Mouse (Mus musculus): ENCODE results near the gene Kpna7.
A peak's percentile ranks its signal among the peaks of the same experiment; 100 is the strongest.
"Not testable (repeated sequence)": the region's sequence is repeated elsewhere in the genome, so short reads cannot be mapped to it uniquely, and the experiment has no call there.

The Kpna7 gene

DNA sequence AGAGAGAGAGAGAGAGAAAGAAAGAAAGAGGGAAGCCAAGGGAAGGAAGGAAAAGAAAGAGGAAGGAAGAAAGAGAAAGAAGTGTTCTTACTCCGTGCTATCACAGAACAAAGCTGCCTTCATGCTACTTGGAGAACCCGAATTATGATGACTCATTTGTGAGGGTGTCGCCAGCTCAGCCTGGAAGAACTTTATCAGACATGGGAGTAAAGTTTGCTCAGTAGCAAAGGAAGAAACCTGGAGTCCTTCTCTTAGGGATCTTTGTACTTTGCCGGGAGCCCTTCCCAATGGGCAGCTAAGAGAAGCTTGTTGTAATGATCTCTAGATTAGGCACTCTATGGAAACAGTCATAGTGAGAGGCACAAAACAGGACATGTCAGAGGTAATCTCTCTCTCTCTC lies 18.9 kb upstream of the Kpna7 start:
- DNase-seq (ENCODE audit: low read depth, low spot score), result no peak

DNA sequence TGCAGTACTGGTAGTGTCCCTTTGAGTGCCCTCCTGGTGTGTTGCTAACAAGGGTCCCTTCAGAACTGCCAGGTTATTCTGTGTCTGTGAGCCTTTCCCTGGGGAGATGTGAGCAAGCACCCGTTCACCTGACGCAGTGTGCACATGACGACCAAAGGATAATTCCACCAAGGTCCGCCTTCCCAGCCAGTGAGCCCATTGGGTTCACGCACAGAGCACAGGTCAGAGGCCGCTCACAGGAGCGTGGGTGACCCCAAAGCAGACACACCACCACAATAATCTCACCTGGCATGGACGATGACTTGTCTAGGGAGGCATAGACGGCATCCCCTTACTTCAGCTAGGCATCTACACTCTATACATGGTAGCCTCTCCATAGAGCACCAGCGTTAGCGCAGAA lies 17.6 kb upstream of the Kpna7 start:
- DNase-seq (ENCODE audit: low read depth, low spot score), result not testable (repeated sequence)

DNA sequence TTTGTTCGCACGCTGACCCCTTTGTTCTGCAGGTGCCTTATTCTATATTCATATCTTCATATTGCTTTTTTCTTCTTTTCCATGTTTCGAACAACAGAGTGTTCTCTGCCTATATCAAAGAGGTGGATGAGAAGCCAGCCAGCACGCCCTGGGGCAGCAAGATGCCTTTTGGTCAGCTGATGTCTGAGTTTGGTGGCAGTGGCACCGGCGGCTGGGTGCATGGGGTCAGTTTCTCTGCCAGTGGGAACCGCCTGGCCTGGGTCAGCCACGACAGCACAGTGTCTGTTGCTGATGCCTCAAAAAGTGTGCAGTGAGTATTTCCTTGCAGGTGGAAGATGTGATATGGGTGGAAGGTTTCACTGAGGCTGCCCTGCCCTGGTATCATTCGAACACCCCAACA lies 17.1 kb upstream of the Kpna7 start:
- DNase-seq (ENCODE audit: low read depth, low spot score), result no peak

DNA sequence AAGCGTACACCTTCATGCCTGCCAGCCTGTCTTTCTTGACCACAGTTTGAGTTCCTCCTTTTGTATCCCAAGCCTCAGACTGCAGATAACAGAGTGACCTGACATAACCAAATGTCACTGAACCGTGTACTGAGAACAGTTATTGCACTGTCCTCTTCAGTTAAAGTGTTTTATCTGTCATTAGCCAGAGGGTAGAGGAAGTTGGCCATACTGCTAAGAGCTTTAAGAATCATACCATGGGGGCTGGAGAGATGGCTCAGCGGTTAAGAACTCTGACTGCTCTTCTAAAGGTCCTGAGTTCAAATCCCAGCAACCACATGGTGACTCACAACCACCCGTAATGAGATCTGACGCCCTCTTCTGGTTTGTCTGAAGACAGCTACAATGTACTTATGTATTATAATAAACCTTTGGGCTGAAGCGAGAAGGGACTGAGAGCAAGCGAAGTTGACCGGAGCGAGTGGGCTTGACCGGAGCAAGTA lies 14.6 kb upstream of the Kpna7 start:
- DNase-seq (ENCODE audit: low read depth, low spot score), result no peak

DNA sequence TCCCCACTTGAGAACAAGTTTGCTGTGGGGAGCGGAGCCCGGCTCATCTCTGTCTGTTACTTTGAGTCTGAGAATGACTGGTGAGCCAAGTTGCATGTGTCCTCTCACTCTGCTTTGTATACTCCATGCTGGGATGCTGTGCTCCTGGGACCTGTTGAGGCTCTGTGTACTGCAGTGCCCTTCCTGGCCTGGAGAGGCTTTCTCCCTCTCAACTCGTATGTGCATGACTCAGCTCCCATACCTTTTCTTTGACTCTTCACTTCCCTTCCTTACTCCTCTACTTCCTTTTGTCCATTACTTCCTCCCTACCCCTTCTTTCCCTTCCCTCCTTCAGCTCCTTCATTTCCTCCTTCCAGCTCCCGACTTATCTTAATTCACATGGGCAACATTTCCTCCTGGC lies 12.4 kb upstream of the Kpna7 start:
- no peak for DNase-seq (ENCODE audit: low read depth, low spot score)

DNA sequence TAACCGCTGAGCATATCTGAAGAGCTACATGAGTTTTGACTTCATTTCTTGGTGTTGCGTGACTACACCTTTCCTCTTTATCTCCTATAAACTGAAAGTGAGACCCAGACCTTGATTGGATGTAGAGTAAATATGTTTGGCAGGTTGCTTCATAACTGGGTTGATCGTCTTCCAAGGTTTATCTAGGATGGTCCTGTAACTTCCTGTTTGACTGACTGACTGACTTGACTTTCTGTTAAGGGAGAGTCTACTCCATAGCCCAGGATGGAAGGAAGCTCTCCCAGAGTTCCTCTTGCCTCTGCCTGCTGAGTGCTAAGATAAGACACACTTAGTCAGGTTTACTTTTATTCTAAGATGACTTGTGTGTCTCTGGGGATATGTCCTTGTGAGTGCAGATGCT lies 6.0 kb upstream of the Kpna7 start:
- DNase-seq (ENCODE audit: low read depth, low spot score), result no peak

DNA sequence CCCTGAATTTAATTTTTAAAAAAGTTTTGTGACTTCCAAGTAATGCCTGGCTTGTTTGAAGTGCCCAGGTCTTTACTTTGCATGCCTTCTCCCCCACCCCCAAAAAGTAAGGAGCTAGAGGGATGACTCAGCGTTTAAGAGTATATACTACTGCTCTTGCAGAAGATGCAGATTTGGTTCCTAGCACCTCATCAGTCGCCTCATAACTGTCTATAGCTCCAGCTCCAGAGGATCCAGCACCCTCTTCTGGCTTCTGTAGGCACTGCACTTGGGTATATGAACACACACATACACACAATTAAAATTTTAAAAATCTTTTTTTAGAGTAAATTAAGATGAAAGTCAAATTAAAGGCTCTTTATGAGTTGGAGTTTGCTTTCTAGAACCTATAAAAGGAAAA lies 4.4 kb upstream of the Kpna7 start:
- DNase-seq (ENCODE audit: low read depth, low spot score), result no peak

DNA sequence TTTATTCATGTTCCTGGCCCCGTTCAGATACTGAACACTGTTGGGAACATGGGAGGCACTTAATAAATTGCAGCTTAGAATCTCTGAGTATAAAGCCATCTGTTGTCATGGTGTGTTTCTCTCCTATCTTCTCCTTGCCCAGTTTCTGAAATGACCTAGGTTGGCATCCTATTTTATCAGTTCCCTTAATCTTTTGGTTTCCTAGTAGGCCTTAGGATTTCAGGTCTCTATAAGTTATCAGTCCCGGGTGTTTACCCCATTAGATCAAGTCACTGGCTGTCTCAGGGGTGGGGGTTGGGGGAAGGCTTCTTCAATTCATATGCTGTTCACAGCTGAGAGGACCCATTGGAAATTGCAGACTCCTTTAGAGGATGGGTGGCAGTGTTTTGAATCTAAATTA lies 992 bp upstream of the Kpna7 start:
- DNase-seq (ENCODE audit: low read depth, low spot score), result no peak

DNA sequence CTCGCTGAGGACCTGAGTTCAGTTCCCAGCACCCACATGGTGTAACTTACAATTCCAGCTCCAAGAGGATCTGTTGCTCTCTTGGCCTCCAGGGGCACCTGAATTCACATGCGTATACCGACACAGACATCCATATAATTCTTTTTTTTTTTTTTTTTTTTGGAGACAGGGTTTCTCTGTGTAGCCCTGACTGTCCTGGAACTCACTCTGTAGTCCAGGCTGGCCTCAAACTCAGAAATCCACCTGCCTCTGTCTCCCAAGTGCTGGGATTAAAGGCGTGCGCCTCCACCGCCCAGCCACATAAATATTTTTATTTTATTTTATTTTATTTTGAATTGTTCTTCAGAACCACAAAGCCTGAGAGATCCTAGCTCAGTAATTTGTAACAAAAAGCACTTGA lies 629 bp downstream of the Kpna7 start:
- DNase-seq (ENCODE audit: low read depth, low spot score), result not testable (repeated sequence)

DNA sequence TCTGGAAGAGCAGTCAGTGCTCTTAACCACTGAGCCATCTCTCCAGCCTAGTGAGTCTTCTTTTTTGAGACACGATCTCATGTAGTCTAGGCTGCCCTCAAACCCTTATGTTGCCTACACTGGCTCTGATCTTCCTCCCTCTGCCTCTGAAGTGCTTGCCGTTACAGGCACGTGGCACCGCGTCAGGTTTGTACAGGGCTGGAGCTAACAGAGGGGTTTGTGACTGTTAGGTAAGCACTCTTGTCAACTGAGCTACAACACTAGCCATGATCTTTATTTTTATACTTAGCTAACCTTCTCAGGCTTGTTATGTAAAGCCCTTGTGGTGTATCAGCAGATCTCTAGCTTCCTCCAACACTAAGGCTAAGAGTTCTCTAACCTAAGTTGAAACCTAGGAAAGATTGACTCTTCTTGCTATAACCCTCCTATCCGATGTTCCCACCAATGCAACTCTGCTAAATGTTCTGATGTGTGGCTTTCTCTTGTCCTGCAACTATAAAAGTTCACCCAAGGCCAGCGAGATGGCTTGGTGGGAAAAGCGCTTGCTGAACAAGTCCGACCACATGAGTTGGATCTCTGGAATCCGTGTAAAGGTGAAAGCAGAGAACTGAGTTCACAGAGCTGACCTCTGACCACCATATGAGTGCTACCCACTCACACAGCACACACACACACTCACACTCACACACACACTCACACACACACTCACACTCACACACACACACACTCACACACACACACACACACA lies 1.8 kb downstream of the Kpna7 start:
- DNase-seq (ENCODE audit: low read depth, low spot score), result no peak

DNA sequence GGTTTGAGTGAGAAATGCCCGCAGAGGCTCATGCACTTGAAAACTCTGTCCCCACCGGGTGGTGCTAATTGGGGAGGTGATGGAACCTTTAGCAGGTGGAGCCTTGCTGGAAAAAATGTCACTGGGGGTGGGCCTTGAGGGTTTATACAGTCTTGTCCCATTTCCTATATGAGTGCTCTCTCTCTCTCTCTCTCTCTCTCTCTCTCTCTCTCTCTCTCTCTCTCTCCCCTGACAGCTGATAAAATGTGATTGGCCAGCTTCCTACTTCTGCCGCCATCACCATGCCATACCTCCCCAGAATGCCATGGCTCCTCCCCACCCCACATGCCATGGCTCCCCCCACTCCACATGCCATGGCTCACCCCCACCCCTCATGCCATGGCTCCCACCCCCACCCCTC lies 8.7 kb downstream of the Kpna7 start:
- no peak for DNase-seq (ENCODE audit: low read depth, low spot score)

DNA sequence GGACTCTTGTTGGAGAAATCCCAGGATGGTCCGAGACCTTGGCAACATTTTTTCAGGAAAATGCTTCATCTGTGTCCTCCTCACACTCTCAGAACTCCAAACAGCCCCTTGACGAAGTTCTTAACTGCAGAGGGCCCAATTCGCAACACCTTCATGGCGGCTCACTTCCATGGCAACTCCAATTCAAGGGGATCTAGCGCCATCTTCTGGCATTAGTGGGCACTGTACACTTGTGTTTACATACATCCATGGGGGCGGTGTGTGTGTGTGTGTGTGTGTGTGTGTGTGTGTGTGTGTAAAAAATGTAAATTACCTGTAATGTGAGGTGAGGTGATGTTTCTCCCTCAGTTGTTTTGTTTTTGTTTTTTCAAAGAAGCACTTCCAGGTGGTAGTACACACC lies 12.5 kb downstream of the Kpna7 start:
- no peak for DNase-seq (ENCODE audit: low read depth, low spot score)

DNA sequence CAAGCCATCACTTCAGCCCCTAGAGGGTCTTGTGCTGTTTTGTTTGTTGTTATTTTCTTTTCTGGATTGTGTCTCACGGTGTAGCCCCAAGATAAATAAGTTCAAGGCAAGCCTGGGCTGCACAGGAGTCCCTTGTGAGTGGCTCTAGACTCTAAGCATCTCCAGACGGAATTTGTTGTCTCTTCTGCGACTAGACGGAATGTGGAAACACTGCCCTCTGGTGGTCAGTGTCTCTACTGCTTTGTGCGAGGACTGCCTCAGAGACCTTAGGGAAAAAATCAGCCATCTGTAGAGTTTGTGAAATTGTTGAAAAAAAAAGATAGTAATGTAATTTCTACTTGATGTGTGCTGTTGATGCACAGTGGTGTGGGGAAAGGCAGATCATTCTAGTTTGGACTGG lies 14.1 kb downstream of the Kpna7 start:
- DNase-seq (ENCODE audit: low read depth, low spot score), result peak; percentile 47

DNA sequence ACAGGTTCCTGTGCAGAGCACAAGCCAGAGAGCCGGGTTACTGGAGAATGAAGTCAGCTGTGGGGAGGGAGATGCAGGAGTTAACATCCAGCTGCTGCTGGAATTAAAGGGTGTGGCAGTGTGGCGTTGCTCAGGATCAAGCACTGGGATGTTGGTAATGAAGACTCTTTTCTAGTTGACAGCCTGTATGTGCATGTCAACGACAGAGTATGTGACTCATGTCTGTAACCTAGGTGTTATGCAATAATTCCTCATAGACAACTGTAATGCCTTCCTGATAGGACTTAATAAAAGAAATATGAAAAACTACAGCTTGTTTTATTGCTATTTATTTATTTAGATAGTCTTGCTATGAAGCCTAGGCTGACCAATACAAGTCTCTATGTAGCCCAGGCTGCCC lies 15.0 kb downstream of the Kpna7 start:
- no peak for DNase-seq (ENCODE audit: low read depth, low spot score)

DNA sequence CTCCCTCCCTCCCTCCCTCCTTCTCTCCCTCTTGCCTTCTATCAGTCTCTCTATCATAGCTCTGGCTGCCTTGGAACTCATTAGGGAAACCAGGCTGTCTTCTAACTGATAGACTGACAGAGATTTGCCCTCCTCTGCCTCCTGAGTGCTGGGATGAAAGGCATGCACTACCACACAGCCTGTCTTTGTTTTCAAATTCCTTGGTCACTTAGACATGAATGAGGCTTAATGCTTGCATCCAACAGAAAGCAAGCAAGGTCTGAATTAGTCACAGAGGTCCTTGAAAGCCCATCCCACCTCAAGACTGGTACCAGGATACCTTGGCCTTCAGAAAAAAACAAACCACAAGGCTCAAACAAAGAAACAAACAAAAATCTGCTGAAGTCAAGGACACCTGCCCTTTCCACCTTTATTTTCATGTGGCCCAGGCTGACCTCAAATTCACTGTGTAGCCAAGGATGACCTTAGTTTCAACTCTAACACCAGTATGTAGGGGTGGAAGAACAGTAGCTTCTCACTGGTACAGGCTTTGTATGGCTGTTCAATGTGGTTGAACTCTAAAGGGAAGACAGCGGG lies 19.0 kb downstream of the Kpna7 start:
- no peak for DNase-seq (ENCODE audit: low read depth, low spot score)

DNA sequence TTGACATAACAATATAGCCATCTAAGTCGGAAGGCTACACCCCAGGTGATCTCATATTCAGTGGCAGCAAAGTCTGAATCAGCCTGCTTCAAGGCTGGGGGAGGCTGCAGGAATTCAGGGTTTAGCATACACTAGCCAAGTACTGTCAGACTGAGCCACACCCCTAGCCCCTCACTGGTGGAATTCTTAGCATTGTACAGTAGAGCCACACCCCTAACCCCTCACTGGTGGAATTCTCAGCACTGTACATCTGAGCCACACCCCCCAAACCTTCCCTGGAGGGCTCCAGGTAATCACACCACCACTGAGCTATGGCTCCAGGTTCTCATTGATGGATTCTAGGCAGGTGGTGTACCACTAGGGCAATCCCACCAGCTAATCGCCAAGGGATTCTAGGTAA lies 24.3 kb downstream of the Kpna7 start:
- DNase-seq (ENCODE audit: low read depth, low spot score), result no peak

DNA sequence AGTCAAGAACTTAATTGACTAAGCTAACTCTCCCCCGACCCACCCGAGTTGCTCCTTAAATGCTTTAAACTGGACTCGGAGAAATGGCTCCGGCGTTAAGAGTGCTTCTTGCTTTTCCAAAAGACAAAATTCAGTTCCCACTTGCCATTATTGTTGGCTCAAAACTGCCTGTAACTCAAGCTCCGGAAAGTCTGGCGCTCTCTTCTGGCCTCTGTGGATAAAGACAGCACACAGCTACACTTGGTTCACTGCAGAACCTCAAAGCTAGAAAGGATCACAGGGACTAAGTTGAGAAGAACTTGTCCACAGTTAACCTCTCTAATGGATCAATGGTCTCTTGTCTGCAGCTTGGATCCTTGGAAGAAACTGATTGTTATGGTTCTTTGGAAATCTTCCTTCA lies 25.1 kb downstream of the Kpna7 start:
- no peak for DNase-seq (ENCODE audit: low read depth, low spot score)

DNA sequence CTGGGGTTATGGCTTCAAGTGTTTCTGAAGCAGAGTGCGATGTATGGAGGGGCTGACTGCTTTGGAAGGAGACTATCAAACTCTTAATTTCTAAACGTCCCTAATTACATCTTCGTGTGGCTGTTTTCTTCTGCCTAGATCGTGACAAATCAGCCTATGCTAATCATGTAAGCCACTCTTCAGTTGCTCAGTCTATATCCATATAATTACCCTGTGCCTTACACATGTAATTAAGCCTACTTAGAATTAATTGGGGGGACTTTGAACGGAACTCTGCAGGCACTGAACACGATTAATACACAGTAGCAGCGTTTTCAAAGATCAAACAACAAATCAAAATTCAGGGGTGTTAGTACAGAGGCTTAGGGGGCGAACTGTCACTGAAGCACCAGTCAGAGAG lies 25.9 kb downstream of the Kpna7 start:
- no peak for DNase-seq (ENCODE audit: low read depth, low spot score)

DNA sequence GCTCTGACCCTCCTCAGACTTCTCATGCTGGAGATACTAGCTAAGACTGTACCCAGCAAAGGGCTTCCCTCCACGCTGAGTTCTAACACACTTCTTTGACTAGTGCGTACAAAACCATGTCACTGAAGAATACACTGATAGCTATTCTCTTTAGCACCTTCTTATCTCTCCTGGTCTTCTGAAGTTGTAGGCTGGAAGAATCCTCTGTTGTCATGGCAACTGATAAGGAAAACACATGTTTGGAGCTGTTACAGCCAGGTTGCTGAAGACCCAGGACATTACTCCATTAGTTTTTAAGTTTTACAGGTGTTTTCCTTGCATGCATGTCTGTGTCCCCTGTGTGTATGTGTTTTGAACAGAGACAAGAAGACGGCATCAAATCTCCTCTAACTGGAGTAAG lies 29.6 kb downstream of the Kpna7 start:
- not testable (repeated sequence) for DNase-seq (ENCODE audit: low read depth, low spot score)

DNA sequence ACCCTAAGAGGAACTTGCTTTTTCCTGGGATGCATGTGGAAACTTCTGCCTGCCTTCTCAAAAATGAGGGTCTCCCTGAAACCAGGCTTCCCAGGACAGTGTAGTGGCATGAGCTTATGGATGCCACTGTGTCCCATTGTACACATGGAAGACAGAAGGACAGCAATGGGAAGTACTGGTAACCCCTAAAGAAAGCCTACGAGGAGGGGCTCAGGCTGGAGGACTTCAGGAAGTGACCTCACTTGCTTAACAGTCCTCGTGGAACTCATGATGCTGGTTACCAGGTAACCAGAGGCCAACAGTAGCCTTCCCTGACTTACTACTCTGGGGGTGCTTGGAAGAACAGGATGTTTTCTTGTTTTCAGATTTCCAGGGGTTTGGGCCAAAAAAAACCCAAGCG lies 41.1 kb downstream of the Kpna7 start, which contains the start of gene 1700018F24Rik:
1700018F24Rik (plus strand) TSS at position 301 of the 400 bp plus-strand sequence.
- DNase-seq (ENCODE audit: low read depth, low spot score), result not testable (repeated sequence)

DNA sequence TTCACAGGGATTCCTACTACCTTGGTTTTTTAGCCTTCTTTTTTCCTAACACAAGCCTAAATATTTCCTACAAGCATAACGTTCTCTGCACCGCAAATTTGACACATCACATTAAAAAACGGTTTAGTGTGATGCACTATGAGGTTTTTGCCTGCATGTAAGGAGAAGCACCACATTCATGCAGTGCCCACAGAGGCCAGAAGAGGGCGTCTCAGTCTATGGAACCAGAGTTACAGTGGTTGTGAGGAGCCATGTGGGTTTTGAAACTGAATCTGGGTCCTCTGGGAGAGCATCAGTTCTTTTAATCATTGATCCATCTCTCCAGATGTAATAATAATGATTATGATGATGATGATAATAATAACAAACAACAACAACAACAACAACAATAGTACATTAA lies 42.2 kb downstream of the Kpna7 start:
- DNase-seq (ENCODE audit: low read depth, low spot score), result no peak

DNA sequence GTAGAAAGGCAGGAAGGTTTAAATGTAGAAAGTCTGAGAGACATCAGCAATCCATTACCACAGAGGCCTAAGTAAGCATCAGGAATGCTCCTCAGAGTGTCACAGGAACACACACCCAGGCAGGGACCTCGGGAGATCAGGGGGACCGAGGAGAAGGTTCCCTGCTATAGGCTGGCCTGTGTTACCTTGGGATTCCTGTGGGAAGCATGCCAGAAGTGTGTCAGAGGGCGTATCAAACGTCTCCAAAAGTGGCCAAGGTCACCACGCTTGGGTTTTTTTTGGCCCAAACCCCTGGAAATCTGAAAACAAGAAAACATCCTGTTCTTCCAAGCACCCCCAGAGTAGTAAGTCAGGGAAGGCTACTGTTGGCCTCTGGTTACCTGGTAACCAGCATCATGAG lies 51.4 kb downstream of the Kpna7 start, which contains the start of gene Gm4871:
Gm4871 (minus strand) TSS at position 364 of the 400 bp plus-strand sequence.
- not testable (repeated sequence) for DNase-seq (ENCODE audit: low read depth, low spot score)

DNA sequence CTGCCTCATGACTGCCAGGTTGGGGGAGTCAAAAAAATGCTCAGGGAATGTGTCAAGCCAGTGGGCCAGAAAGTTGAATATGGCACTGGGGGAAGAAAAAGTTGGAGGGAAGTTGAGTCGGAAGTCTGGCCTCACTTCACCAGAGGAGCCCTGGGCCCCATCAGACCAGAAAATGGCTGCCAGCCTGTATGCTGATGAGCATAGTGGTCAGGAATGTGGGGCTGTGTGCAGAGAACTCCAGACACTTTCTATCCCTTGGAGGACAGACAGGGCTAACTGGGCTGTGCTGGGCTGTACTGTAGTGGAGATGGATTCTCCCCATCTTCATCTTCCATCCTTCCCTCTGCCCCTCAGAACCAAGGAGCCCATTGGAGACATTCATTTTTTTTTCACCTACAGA lies 53.4 kb downstream of the Kpna7 start:
- DNase-seq (ENCODE audit: low read depth, low spot score), result not testable (repeated sequence)

Data from retina, adult 2 months (tissue).